Mouse (Mus musculus) monocyte, adult 2 months (primary cell): Measurements from ENCODE around the gene Ninj1.

Source experiments
- DNase-seq, 2 experiments: peaks; one replicate each; pipeline ENCODE4 v3.0.0; 2022; ENCODE audit warnings: low spot score in 2 of 2, low read depth in 1 of 2

Gene Ninj1

DNA sequence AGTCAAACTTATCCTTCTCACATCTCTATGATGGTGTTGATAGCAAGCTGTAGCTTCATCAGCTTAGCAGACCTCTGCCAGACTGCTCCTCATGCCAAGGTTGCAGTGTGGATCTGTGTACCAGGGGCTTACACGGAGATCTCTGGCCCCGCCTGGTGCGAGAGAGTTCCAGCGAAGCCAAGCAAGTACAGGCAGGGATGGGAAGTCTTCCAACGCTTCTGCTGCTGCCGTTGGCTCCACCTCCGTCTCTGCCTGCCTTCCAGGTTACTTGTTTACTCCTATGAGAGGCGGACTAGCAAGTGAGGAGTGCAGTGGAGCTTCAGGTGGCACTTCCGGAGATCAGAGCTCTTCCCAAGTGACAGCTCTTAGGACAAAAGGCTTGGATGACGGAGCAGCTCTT is 37.0 kb downstream of the Ninj1 start:
- no peak for DNase-seq

GRCm38 (mm10) chr13:49224729-49225128 is 37.4 kb downstream of the Ninj1 start:
- no peak for DNase-seq

DNA sequence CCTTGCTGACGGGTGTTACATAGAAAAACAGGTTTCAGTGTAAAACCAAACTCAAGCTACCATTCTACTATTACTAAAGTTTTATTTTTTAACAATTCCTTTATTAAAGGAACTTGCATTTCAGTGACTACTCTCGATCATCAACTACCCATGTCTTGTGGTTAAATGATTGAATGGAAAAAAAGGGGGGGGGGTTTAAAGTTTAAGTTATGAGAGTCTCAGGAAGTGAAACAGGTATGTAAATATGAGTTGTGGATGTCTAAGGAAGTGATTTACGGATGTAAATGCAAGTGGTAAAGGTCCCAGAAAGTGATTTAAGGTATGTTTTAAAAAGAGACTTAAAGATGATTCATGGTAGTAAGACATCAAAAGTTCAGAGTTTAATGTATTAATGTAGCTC is 37.9 kb downstream of the Ninj1 start:
- no peak for DNase-seq

DNA sequence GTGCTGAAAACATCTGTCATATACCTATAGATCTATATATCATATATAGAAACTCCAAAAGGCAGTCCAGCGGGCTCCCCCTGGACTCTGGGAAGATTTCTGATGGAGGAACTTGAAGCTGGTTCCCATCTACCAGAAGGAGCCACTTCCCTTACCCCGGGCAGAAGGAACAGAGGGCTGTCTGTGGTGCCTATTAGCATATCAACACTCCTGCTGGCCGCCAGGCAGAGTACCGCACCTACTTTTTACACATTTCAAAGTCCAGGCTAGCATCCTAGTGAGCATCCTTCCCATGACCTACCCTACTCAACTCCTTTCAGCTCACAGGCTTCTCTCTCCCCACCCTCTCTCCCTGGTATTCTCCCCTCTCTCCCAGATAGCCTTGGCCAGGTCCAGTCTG is 38.3 kb downstream of the Ninj1 start:
- no peak for DNase-seq

GRCm38 (mm10) chr13:49233792-49234572 is 46.7 kb downstream of the Ninj1 start:
- no peak for DNase-seq

GRCm38 (mm10) chr13:49234711-49235110 is 47.4 kb downstream of the Ninj1 start:
- DNase-seq = no peak

DNA sequence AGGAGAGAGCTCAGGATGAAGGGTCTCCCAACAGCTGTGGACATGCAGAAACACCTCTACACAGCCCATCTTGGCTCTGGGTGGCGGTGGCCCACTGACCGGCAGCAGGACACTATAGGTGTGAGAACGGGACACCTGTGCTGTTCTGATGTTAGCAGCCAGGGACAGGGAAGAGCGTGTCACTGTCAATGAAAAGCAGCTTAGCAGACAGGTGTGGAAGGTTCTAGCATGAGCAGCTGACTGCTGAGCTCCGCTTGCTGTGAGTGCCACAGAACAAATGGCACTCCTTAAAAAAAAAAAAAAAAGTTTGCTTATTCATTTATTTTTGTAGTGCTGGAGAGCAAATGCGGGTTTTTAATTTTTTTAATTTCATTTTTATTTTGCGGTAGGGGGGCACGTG is 50.3 kb downstream of the Ninj1 start:
- DNase-seq = no peak

GRCm38 (mm10) chr13:49238737-49239136 is 51.5 kb downstream of the Ninj1 start:
- no peak for DNase-seq

- peak; percentile 50 to 71 for DNase-seq
Observed at GRCm38 (mm10) chr13:49242321-49243065, 55.2 kb downstream of the Ninj1 start.

DNA sequence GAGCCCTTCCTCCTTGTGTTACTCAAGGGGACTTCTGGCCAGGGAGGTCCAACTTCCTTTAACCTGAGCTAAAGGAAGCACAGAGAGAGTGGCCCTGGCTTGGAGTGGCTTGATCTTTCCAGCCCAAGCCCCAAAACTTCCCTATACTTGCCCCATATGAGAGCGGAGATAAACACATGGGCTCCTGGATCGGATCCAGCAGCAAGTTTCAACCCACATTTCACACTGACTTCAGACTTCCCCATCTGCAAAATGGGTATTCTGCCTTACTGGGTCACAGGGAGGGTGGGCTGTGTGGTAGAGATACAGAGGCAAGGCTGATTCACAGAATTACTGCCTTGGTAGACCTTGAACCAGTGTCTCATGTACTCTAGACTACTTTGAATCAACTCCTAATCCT is 56.2 kb downstream of the Ninj1 start:
- DNase-seq = no peak

GRCm38 (mm10) chr13:49245251-49245650 is 58.0 kb downstream of the Ninj1 start:
- DNase-seq = no peak
